7 mouse cellular contexts compared by ENCODE assay signal in the genomic region with DNA sequence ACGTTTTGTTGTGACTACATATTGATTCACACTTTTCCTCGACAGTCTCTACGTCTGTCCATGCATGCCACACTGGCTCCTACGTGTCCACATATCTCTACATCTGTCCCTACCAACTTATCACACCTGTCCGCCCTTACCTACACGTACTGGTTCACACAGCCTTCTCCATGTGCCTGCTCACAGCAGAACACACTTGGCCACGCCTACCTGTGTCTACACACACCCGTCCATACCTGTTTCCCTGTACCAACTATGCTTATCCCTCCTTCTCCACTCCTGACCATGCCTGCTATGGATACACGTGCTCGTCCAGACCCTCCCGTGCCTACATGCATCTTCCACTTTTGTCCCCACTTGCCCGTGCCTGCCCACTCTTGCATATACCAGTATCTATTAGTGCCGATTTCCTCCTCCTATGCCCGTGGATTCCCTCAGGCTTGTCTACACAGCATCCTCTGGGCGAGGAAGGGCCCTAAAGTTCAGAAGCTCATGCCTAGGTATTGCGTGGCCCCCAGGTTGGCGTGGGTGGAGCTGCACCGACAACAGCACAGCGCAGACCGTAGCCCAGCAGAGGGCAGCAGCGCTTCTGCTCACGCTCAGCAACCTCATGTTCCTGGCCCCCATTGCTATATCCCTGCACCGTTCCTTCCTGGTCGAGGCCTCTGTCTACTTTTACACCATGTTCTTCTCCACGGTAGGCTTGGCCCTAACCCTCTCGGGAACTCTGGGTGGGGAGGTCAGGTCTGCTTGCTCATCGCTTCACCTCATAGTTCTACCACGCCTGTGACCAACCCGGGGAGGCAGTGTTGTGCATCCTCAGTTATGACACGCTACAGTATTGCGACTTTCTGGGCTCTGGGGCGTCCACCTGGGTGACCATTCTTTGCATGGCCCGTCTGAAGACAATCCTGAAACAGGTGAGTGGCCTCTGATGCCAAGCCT. TPM values are rescaled to one million over a fixed set of nuclear protein-coding genes. Genes with fewer than 3 reads are reported as not detected.
DNase-seq lines count a peak whose midpoint lies in the region; ATAC-seq lines count a peak whose summit lies in the region.

No protein-coding gene starts in this region.

- peaks cover 8% of the 10 kb centered on the region for H3K4me1 ChIP-seq in forebrain, embryonic 14.5 days (ENCODE audit: control insufficient read depth, insufficient read depth, low read length)
- H3K4me1 ChIP-seq in lung, embryonic 15.5 days = peaks cover 16% of the 10 kb centered on the region

- H3K4me2 ChIP-seq in forebrain, embryonic 14.5 days (ENCODE audit: low read length) = no peak overlapping the region
- no peak overlapping the region for H3K4me2 ChIP-seq in lung, embryonic 15.5 days

- H3K27ac ChIP-seq in forebrain, embryonic 14.5 days (ENCODE audit: low read depth, low read length) = no peak overlapping the region
- no peak overlapping the region for H3K27ac ChIP-seq in lung, embryonic 15.5 days

- peak; percentile 84 for DNase-seq in 3T3-L1 (ENCODE audit: low read depth, low spot score)
- peak; percentile 67 to 68 for DNase-seq in B cell, adult 2 months
- DNase-seq in c-Kit-positive CD71-negative TER-119-negative erythroid progenitor cells, embryonic 14.5 days (ENCODE audit: low read depth) = peak; percentile 61
- DNase-seq in forebrain, embryonic 14.5 days (ENCODE audit: low spot score) = peak; percentile 69
- peak; percentile 67 to 72 for DNase-seq in kidney, postnatal 25 days
- peak; percentile 78 for DNase-seq in retina, embryonic 14.5 days (ENCODE audit: low spot score)

- H3K9ac ChIP-seq in forebrain, embryonic 14.5 days (ENCODE audit: low read length) = no peak overlapping the region
- H3K9ac ChIP-seq in lung, embryonic 15.5 days = 0 out of 2 replicates have a peak overlapping the region, but pooled peaks have one; percentile 3

- WGBS in forebrain, embryonic 14.5 days = 50% methylated on average over 33 of the region's 33 CpGs
- 41% methylated on average over 33 of the region's 33 CpGs for WGBS in lung, embryonic 15.5 days

- peaks cover 1% of the 10 kb centered on the region; the same call in 1 of the 2 replicates for H3K36me3 ChIP-seq in forebrain, embryonic 14.5 days (ENCODE audit: control insufficient read depth, insufficient read depth, low read length)
- 0 out of 2 replicates have a peak, but pooled peaks cover under 1% of the 10 kb centered on the region for H3K36me3 ChIP-seq in lung, embryonic 15.5 days

- peaks cover 13% of the 10 kb centered on the region for H3K27me3 ChIP-seq in forebrain, embryonic 14.5 days (replicated peaks; ENCODE audit: control insufficient read depth, insufficient read depth, low read length)
- H3K27me3 ChIP-seq in lung, embryonic 15.5 days = peaks cover 49% of the 10 kb centered on the region

- no peak overlapping the region for H3K4me3 ChIP-seq in forebrain, embryonic 14.5 days (ENCODE audit: low read depth, low read length)
- no peak overlapping the region for H3K4me3 ChIP-seq in lung, embryonic 15.5 days

- peak; percentile 27; the same call in 1 of the 2 replicates for ATAC-seq in forebrain, embryonic 14.5 days
- ATAC-seq in lung, embryonic 15.5 days (ENCODE audit: borderline replicate concordance, extremely low read depth, low FRiP score, low TSS enrichment) = no peak

- no peaks in the 10 kb centered on the region for H3K9me3 ChIP-seq in forebrain, embryonic 14.5 days (replicated peaks; ENCODE audit: control insufficient read depth, low read length)
- no peaks in the 10 kb centered on the region for H3K9me3 ChIP-seq in lung, embryonic 15.5 days

RNA-seq across cellular contexts. Expression of gene Mrpl28, which starts 3.3 kb away (rescaled TPM):
- polyA plus RNA-seq in forebrain, embryonic 14.5 days (2014; fragmentation: Nextera tagmentation; extraction: Ambion mirVana) = 242 and 250 TPM in 2 replicates
- 209 and 210 TPM in 2 replicates for polyA plus RNA-seq in lung, embryonic 15.5 days (2015; fragmentation: Nextera tagmentation; extraction: Ambion mirVana)

RNA-seq across cellular contexts. Expression of gene Tmem8, which starts 6.9 kb away (rescaled TPM):
- 1.5 and 1.9 TPM in 2 replicates for polyA plus RNA-seq in forebrain, embryonic 14.5 days (2014; fragmentation: Nextera tagmentation; extraction: Ambion mirVana)
- polyA plus RNA-seq in lung, embryonic 15.5 days (2015; fragmentation: Nextera tagmentation; extraction: Ambion mirVana) = 1.9 and 2.7 TPM in 2 replicates

RNA-seq across cellular contexts. Expression of gene Axin1, which starts 18.4 kb away (rescaled TPM):
- 10.3 and 11.0 TPM in 2 replicates for polyA plus RNA-seq in forebrain, embryonic 14.5 days (2014; fragmentation: Nextera tagmentation; extraction: Ambion mirVana)
- polyA plus RNA-seq in lung, embryonic 15.5 days (2015; fragmentation: Nextera tagmentation; extraction: Ambion mirVana) = 16.5 and 18.9 TPM in 2 replicates

RNA-seq across cellular contexts. Expression of gene Nme4, which starts 24.6 kb away (rescaled TPM):
- polyA plus RNA-seq in forebrain, embryonic 14.5 days (2014; fragmentation: Nextera tagmentation; extraction: Ambion mirVana) = 31.3 and 40.0 TPM in 2 replicates
- polyA plus RNA-seq in lung, embryonic 15.5 days (2015; fragmentation: Nextera tagmentation; extraction: Ambion mirVana) = 85.0 and 92.3 TPM in 2 replicates

RNA-seq across cellular contexts. Expression of gene Decr2, which starts 29.9 kb away (rescaled TPM):
- polyA plus RNA-seq in forebrain, embryonic 14.5 days (2014; fragmentation: Nextera tagmentation; extraction: Ambion mirVana) = 13.6 and 14.4 TPM in 2 replicates
- 32.3 and 34.0 TPM in 2 replicates for polyA plus RNA-seq in lung, embryonic 15.5 days (2015; fragmentation: Nextera tagmentation; extraction: Ambion mirVana)
